Mouse (Mus musculus) CH12.LX (cell line): Measurements from ENCODE around the gene B3galt4. TPM values are rescaled to one million over a fixed set of nuclear protein-coding genes. Genes with fewer than 3 reads are reported as not detected.
A peak's percentile ranks its signal among the peaks of the same experiment; 100 is the strongest.

Experiments used
- DNase-seq: peaks from one replicate; pipeline ENCODE4 v3.0.0-alpha.2; 2013; ENCODE audit errors: extremely low read depth
- H3K27ac ChIP-seq: 2 replicates; pipeline ENCODE4 v1.5.1; 2012; ENCODE audit warnings: low read depth, mild to moderate bottlenecking, control low read depth, moderate library complexity; ENCODE audit not compliant: insufficient read depth
- H3K27me3 ChIP-seq: replicated peaks from 2 replicates; pipeline ENCODE3; 2012; ENCODE audit warnings: inconsistent platforms
- H3K36me3 ChIP-seq, 2 experiments: replicated peaks in 1 of 2; 2 replicates each; pipeline versions ENCODE3 to v1.6.1; 2012; ENCODE audit warnings: inconsistent platforms in 1 of 2, low read length in 1 of 2, mild to moderate bottlenecking in 1 of 2, mixed read lengths in 1 of 2, moderate library complexity in 1 of 2; ENCODE audit not compliant: control insufficient read depth in 1 of 2, insufficient read depth in 1 of 2
- H3K4me1 ChIP-seq, 2 experiments: 2 replicates each; pipeline ENCODE4 v1.6.1; 2012; ENCODE audit warnings: inconsistent platforms in 1 of 2, moderate library complexity in 1 of 2; ENCODE audit not compliant: insufficient read depth in 2 of 2, control insufficient read depth in 1 of 2
- H3K4me2 ChIP-seq: 2 replicates; pipeline ENCODE4 v1.6.1; 2012; ENCODE audit warnings: low read depth, mild to moderate bottlenecking, control low read depth; ENCODE audit not compliant: poor library complexity, insufficient read depth, severe bottlenecking
- H3K4me3 ChIP-seq, 3 experiments: fragments of 150-350 bp in 1 of 3; sonication (generic) in 1 of 3; replicated peaks in 1 of 3; 2 replicates each; pipeline versions ENCODE3 to v1.5.1; 2011 to 2012; ENCODE audit warnings: low read depth in 2 of 3, low read length in 2 of 3, mild to moderate bottlenecking in 2 of 3, moderate library complexity in 2 of 3, control low read depth in 1 of 3, improper control_type of control experiment in 1 of 3, inconsistent platforms in 1 of 3, mixed read lengths in 1 of 3; ENCODE audit not compliant: poor library complexity in 1 of 3
- H3K79me2 ChIP-seq: replicated peaks from 2 replicates; pipeline ENCODE4 v1.6.1; 2012; ENCODE audit warnings: mild to moderate bottlenecking, moderate library complexity; ENCODE audit not compliant: control insufficient read depth, poor library complexity, insufficient read depth, severe bottlenecking; ENCODE audit errors: extremely low read depth
- H3K9ac ChIP-seq: 2 replicates; pipeline ENCODE4 v1.6.1; 2012; ENCODE audit warnings: low read depth, mild to moderate bottlenecking, control low read depth, moderate library complexity; ENCODE audit not compliant: insufficient read depth
- H3K9me3 ChIP-seq: replicated peaks from 2 replicates; pipeline ENCODE3; 2012; ENCODE audit warnings: low read length, inconsistent platforms, mixed read lengths
- CTCF ChIP-seq, 2 experiments: IDR thresholded peaks in 1 of 2; conservative IDR thresholded peaks in 1 of 2; 2 replicates each; pipeline ENCODE4 v1.5.1; 2011 to 2012; ENCODE audit warnings: low read depth in 2 of 2, low read length in 2 of 2, improper control_type of control experiment in 1 of 2, inconsistent platforms in 1 of 2, mild to moderate bottlenecking in 1 of 2, moderate library complexity in 1 of 2
- E2F4 ChIP-seq: IDR thresholded peaks from 2 replicates; pipeline ENCODE4 v1.6.1; 2011; ENCODE audit warnings: low read depth, low read length, improper control_type of control experiment; ENCODE audit not compliant: insufficient replicate concordance
- ELF1 ChIP-seq: IDR thresholded peaks from 2 replicates; pipeline ENCODE4 v1.6.1; 2014; ENCODE audit warnings: low read depth, mild to moderate bottlenecking, inconsistent platforms, low read length, improper control_type of control experiment
- ETS1 ChIP-seq: conservative IDR thresholded peaks from 2 replicates; pipeline ENCODE4 v1.6.1; 2012; ENCODE audit warnings: low read depth, mild to moderate bottlenecking, inconsistent platforms, low read length, improper control_type of control experiment, moderate library complexity
- GABPA ChIP-seq: IDR thresholded peaks from 2 replicates; pipeline ENCODE4 v1.6.1; 2012; ENCODE audit warnings: low read depth, low read length, improper control_type of control experiment, inconsistent platforms; ENCODE audit not compliant: insufficient replicate concordance
- HCFC1 ChIP-seq: IDR thresholded peaks from 2 replicates; pipeline ENCODE4 v1.6.1; 2012; ENCODE audit warnings: low read depth, mild to moderate bottlenecking, inconsistent platforms, low read length, improper control_type of control experiment
- JUN ChIP-seq: IDR thresholded peaks from 2 replicates; pipeline ENCODE4 v1.6.1; 2011; ENCODE audit warnings: low read depth, mild to moderate bottlenecking, low read length, improper control_type of control experiment, moderate library complexity; ENCODE audit not compliant: insufficient read depth
- MAZ ChIP-seq: IDR thresholded peaks from 2 replicates; pipeline ENCODE4 v1.6.1; 2012; ENCODE audit warnings: low read depth, mild to moderate bottlenecking, inconsistent platforms, low read length, improper control_type of control experiment, moderate library complexity
- MXI1 ChIP-seq: IDR thresholded peaks from 2 replicates; pipeline ENCODE4 v1.6.1; 2011; ENCODE audit warnings: mild to moderate bottlenecking, low read depth, low read length, improper control_type of control experiment
- MYC ChIP-seq: IDR thresholded peaks from 2 replicates; pipeline ENCODE4 v1.6.1; 2011; ENCODE audit warnings: low read depth, mild to moderate bottlenecking, improper control_type of control experiment, low read length
- NRF1 ChIP-seq: IDR thresholded peaks from 2 replicates; pipeline ENCODE4 v1.6.1; 2014; ENCODE audit warnings: low read depth, mild to moderate bottlenecking, inconsistent platforms, low read length, improper control_type of control experiment, moderate library complexity
- PAX5 ChIP-seq: IDR thresholded peaks from 2 replicates; pipeline ENCODE4 v1.6.1; 2012; ENCODE audit warnings: low read length, inconsistent platforms, mixed read lengths
- RAD21 ChIP-seq: IDR thresholded peaks from 2 replicates; pipeline ENCODE4 v1.6.1; 2011; ENCODE audit warnings: low read depth, mild to moderate bottlenecking, low read length, improper control_type of control experiment, moderate library complexity
- SIN3A ChIP-seq: IDR thresholded peaks from 2 replicates; pipeline ENCODE4 v1.6.1; 2012; ENCODE audit warnings: low read length, improper control_type of control experiment, inconsistent platforms
- TCF12 ChIP-seq: IDR thresholded peaks from 2 replicates; pipeline ENCODE4 v1.6.1; 2014; ENCODE audit warnings: low read depth, mild to moderate bottlenecking, inconsistent platforms, low read length, improper control_type of control experiment
- UBTF ChIP-seq: IDR thresholded peaks from 2 replicates; pipeline ENCODE4 v1.6.1; 2012; ENCODE audit warnings: low read depth, mild to moderate bottlenecking, inconsistent platforms, low read length, improper control_type of control experiment, moderate library complexity
- ZC3H11A ChIP-seq: IDR thresholded peaks from 2 replicates; pipeline ENCODE4 v1.6.1; 2012; ENCODE audit warnings: low read depth, mild to moderate bottlenecking, inconsistent platforms, low read length, improper control_type of control experiment
- ZKSCAN1 ChIP-seq: IDR thresholded peaks from 2 replicates; pipeline ENCODE4 v1.6.1; 2012; ENCODE audit warnings: low read depth, inconsistent platforms, low read length, improper control_type of control experiment, borderline replicate concordance
- dilution Hi-C: fragments of 300-500 bp; cut with MboI; formaldehyde crosslinking; loops from 2 replicates; pipeline ENCODE4 v1.14.3; 2020; ENCODE audit warnings: low sequenced_read_pairs; ENCODE audit not compliant: extremely low pct_unique_long_range_greater_than_20kb, extremely low pct_ligation_motif_present
- in situ Hi-C: fragments of 300-500 bp; cut with MboI; formaldehyde crosslinking; loops from 3 replicates; pipeline ENCODE4 v1.14.3; 2019; ENCODE audit warnings: low sequenced_read_pairs, low pct_ligation_motif_present, low pct_unique_long_range_greater_than_20kb, mixed read lengths
- polyA plus RNA-seq: library from polyadenylated mRNA; unstranded; fragments of >175 nt; gene quantifications from 2 replicates; pipeline ENCODE4 v1.2.1, GENCODE M21; 2012; ENCODE audit warnings: low read depth; ENCODE audit not compliant: insufficient read length
- total RNA-seq, 2 experiments: library from RNA; depleted of rRNA; stranded (reverse); fragments of 300-350 nt in 1 of 2; fragments of >200 nt in 1 of 2; gene quantifications; 2 replicates each; pipeline ENCODE4 v1.2.3; 2012 to 2014

B3galt4 gene
- total and polyA plus RNA-seq, 3 experiments: 3.7 to 6.2 (median 5.2) TPM

DNA sequence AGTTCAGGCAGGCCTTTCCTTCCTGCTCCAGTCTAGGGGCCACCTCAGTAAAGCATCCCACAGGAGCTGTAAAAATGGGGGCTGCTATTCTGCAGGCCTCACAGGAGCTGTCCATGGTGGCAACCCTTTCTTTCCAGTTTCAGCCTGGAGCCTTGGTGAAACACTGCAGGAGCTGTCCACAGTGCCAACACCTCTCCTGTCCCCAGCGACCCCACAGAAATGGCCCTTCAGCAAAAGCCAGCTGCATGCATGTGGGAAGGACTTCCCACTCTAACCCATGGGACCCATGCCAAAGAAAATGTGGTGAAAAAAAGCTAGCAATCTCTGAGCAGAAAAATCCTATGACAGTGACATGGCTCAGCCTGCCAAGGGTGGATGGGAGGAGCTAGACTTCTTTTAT, 21.4 kb upstream of the B3galt4 start:
- no peak overlapping the region for H3K4me2 ChIP-seq
- peaks cover 0 to 12% of the 10 kb centered on the region in 2 experiments for H3K36me3 ChIP-seq
- H3K9ac ChIP-seq: no peak overlapping the region
- in situ Hi-C loops: loop anchor here (5.0 kb wide), 1 partner anchor 1300 kb away; no protein-coding TSS in a partner anchor
- dilution Hi-C loops: loop anchor here (5.0 kb wide), 1 partner anchor 1300 kb away; no protein-coding TSS in a partner anchor
- TF ChIP-seq UBTF (no peak), SIN3A (peak; percentile 85), NRF1 (no peak), MAZ (no peak), E2F4 (no peak), ELF1 (no peak), MXI1 (peak; percentile 64; the same call in 1 of the 2 replicates), RAD21 (no peak), ZC3H11A (no peak), PAX5 (no peak), GABPA (no peak), JUN (no peak), ETS1 (no peak), HCFC1 (no peak)
- H3K27ac ChIP-seq: no peak overlapping the region
- H3K4me3 ChIP-seq: no peak overlapping the region
- H3K4me1 ChIP-seq: peaks cover 0 to 5% of the 10 kb centered on the region in 2 experiments; a peak in 2 of 4 replicates
- peaks cover 4% of the 10 kb centered on the region for H3K9me3 ChIP-seq
- H3K27me3 ChIP-seq: no peaks in the 10 kb centered on the region
- no peak for DNase-seq
- H3K79me2 ChIP-seq: no peaks in the 10 kb centered on the region

DNA sequence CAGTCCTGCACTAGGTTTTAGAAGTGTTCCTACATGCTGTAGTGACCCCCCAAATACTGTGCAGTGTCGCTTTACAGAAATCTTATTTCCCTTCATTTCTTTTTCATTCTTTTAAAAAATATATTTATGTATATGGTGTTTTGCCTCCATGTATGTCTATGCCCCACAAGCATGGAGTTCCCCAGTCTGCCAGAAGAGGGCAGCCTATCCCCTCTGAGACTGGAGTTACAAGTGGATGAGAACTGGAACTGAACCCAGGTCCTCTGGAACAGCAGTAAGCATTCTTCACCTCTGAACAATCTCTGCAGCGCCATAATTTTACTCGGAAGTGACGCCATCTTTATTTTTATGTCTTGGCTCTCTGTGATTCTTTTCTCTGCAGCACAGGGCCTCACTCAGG, 18.1 kb upstream of the B3galt4 start:
- Histone ChIP-seq H3K9me3 (peaks cover 4% of the 10 kb centered on the region), H3K36me3 (peaks cover 16 to 27% of the 10 kb centered on the region in 2 experiments), H3K27ac (no peak overlapping the region), H3K4me3 (no peak overlapping the region), H3K9ac (no peak overlapping the region), H3K4me2 (no peak overlapping the region), H3K4me1 (peaks cover 0 to 3% of the 10 kb centered on the region in 2 experiments; a peak in 1 of 4 replicates), H3K27me3 (no peaks in the 10 kb centered on the region), H3K79me2 (no peaks in the 10 kb centered on the region)
- no peak for DNase-seq
- no peak for TF ChIP-seq UBTF
- peak in 1 of 2 experiments; percentile 22; a peak in 1 of 4 replicates for TF ChIP-seq CTCF (conservative IDR thresholded peaks at IDR 0.05 in 1 of 2, IDR thresholded peaks at IDR 0.05 in 1 of 2; ENCODE audit: low read depth in 2 of 2, low read length in 2 of 2)
- no peak for TF ChIP-seq RAD21
- no peak for TF ChIP-seq ZKSCAN1
- TF ChIP-seq TCF12: no peak
- no peak for TF ChIP-seq E2F4
- TF ChIP-seq MYC: no peak
- in situ Hi-C loops: loop anchor here (5.0 kb wide), 1 partner anchor 1333 kb away; no protein-coding TSS in a partner anchor
- dilution Hi-C loops: no loop called here
